Mouse (Mus musculus) embryonic facial prominence, embryonic 14.5 days (tissue): Measurements from ENCODE around the gene Armc5. TPM values are rescaled to one million over a fixed set of nuclear protein-coding genes. Genes with fewer than 3 reads are reported as not detected.
A peak's percentile ranks its signal among the peaks of the same experiment; 100 is the strongest.

Source experiments
- ATAC-seq: fragments of 200-750 bp; cut with Nextera tagmentation; 2 replicates; pipeline ENCODE4 v1.8.0; 2017; ENCODE audit warnings: low read depth, moderate number of reproducible peaks, moderate TSS enrichment
- DNase-seq: peaks from one replicate; pipeline ENCODE4 v3.0.0-alpha.2; 2015; ENCODE audit warnings: low spot score
- H3K27ac ChIP-seq: fragments of 300-500 bp; sonication (generic); replicated peaks from 2 replicates; pipeline ENCODE4 v1.5.1; 2014; ENCODE audit warnings: low read depth, mild to moderate bottlenecking, low read length, moderate library complexity
- H3K27me3 ChIP-seq: fragments of 300-500 bp; sonication (generic); replicated peaks from 2 replicates; pipeline ENCODE4 v1.6.1; 2014; ENCODE audit warnings: low read length; ENCODE audit not compliant: control insufficient read depth, insufficient read depth
- H3K36me3 ChIP-seq: fragments of 300-500 bp; sonication (generic); 2 replicates; pipeline ENCODE4 v1.6.1; 2014; ENCODE audit warnings: low read length, mixed read lengths; ENCODE audit not compliant: control insufficient read depth, insufficient read depth
- H3K4me1 ChIP-seq: fragments of 300-500 bp; sonication (generic); 2 replicates; pipeline ENCODE4 v1.6.1; 2014; ENCODE audit warnings: antibody characterized with exemption, low read length; ENCODE audit not compliant: control insufficient read depth, insufficient read depth
- H3K4me2 ChIP-seq: fragments of 300-500 bp; sonication (generic); 2 replicates; pipeline ENCODE4 v1.6.1; 2014; ENCODE audit warnings: low read depth, mild to moderate bottlenecking, low read length, moderate library complexity, mixed read lengths
- H3K4me3 ChIP-seq: fragments of 300-500 bp; sonication (generic); 2 replicates; pipeline ENCODE4 v1.5.1; 2014; ENCODE audit warnings: low read depth, mild to moderate bottlenecking, low read length
- H3K9ac ChIP-seq: fragments of 300-500 bp; sonication (generic); 2 replicates; pipeline ENCODE4 v1.6.1; 2014; ENCODE audit warnings: low read depth, mild to moderate bottlenecking, low read length, moderate library complexity, mixed read lengths
- H3K9me3 ChIP-seq: fragments of 300-500 bp; sonication (generic); 2 replicates; pipeline ENCODE4 v1.6.1; 2016; ENCODE audit warnings: low read length; ENCODE audit not compliant: control insufficient read depth
- WGBS: fragments of 180-500 bp; shearing (Covaris S2); extraction: QIAGEN DNeasy Blood & Tissue Kit; methylation state at CpG from one replicate; pipeline ENCODE4 v1.1.7; 2014; 5-methylcytosine and 5-hydroxymethylcytosine counted together
- polyA plus RNA-seq: library from polyadenylated mRNA; unstranded; fragments of >200 nt; fragmentation: Nextera tagmentation; extraction: Ambion mirVana; gene quantifications from 2 replicates; pipeline ENCODE4 v1.2.1, GENCODE M21; 2014

Armc5 gene
- polyA plus RNA-seq, 1 experiment from 2014 or later = 12.4 TPM

- H3K4me1 ChIP-seq = peaks cover 24% of the 10 kb centered on the region
- H3K27ac ChIP-seq = no peak overlapping the region
- H3K4me3 ChIP-seq = peak overlapping the region; percentile 52
- no peaks in the 10 kb centered on the region for H3K9me3 ChIP-seq
- ATAC-seq (no peak), DNase-seq (no peak)
- H3K36me3 ChIP-seq = peaks cover 34% of the 10 kb centered on the region
- peak overlapping the region; percentile 58 for H3K4me2 ChIP-seq
- no peaks in the 10 kb centered on the region for H3K27me3 ChIP-seq
- H3K9ac ChIP-seq = peak overlapping the region; percentile 67
- WGBS = 79% methylated on average over 10 of the region's 10 CpGs
Observed at GRCm38 (mm10) chr7:128248081-128249042, 11.2 kb downstream of the Armc5 start.

GRCm38 (mm10) chr7:128249998-128250397 is 12.9 kb downstream of the Armc5 start:
- no peak overlapping the region for H3K27ac ChIP-seq
- 84% methylated on average over 5 of the region's 5 CpGs for WGBS
- DNase-seq (no peak), ATAC-seq (no peak)
- no peak overlapping the region for H3K4me2 ChIP-seq
- H3K36me3 ChIP-seq = peaks cover 31% of the 10 kb centered on the region
- no peaks in the 10 kb centered on the region for H3K27me3 ChIP-seq
- no peaks in the 10 kb centered on the region for H3K9me3 ChIP-seq
- no peak overlapping the region for H3K4me3 ChIP-seq
- H3K4me1 ChIP-seq = peaks cover 24% of the 10 kb centered on the region
- H3K9ac ChIP-seq = no peak overlapping the region

DNA sequence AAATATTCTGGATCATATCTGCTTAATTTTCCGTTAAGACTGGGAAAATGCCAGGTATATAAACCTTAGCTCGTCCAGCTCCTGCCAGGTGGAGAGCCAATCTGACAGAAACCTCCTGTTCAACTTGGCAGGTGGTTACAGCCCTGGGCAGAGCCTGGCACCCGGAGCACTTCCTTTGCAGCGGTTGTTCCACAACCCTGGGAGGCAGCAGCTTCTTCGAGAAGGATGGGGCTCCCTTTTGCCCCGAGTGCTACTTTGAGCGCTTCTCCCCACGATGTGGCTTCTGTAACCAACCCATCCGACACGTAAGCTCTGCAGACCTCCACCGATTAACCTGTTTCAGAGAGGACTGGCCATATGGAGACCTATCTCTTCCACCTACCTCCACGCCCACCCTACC is 14.8 kb downstream of the Armc5 start:
- peaks cover 19% of the 10 kb centered on the region for H3K4me1 ChIP-seq
- DNase-seq = no peak
- no peak overlapping the region for H3K9ac ChIP-seq
- no peak for ATAC-seq
- H3K36me3 ChIP-seq = peaks cover 26% of the 10 kb centered on the region
- H3K27ac ChIP-seq = no peak overlapping the region
- H3K4me2 ChIP-seq = peak overlapping the region; percentile 48
- no peaks in the 10 kb centered on the region for H3K9me3 ChIP-seq
- no peaks in the 10 kb centered on the region for H3K27me3 ChIP-seq
- no peak overlapping the region; the same call in 1 of the 2 replicates for H3K4me3 ChIP-seq
- 45% methylated on average over 12 of the region's 12 CpGs for WGBS

GRCm38 (mm10) chr7:128252609-128253008 is 15.5 kb downstream of the Armc5 start:
- WGBS = 13% methylated on average over 24 of the region's 24 CpGs
- peak; percentile 34; the same call in 1 of the 2 replicates for ATAC-seq
- H3K9ac ChIP-seq = peak overlapping the region; percentile 16; the same call in 1 of the 2 replicates

GRCm38 (mm10) chr7:128254978-128255377 is 17.8 kb downstream of the Armc5 start:
- 48% methylated on average over 2 of the region's 2 CpGs for WGBS
- H3K9me3 ChIP-seq = no peaks in the 10 kb centered on the region
- H3K9ac ChIP-seq = no peak overlapping the region
- H3K4me3 ChIP-seq = no peak overlapping the region
- ATAC-seq = no peak
- H3K36me3 ChIP-seq = peaks cover 23% of the 10 kb centered on the region
- H3K27ac ChIP-seq = no peak overlapping the region
- no peaks in the 10 kb centered on the region for H3K27me3 ChIP-seq
- H3K4me1 ChIP-seq = peaks cover 12% of the 10 kb centered on the region
- H3K4me2 ChIP-seq = no peak overlapping the region
- no peak for DNase-seq

More at GRCm38 (mm10) chr7:128252609-128253008, 15.5 kb downstream of the Armc5 start:
- peak; percentile 59 for DNase-seq
- peaks cover 26% of the 10 kb centered on the region for H3K36me3 ChIP-seq
- H3K27ac ChIP-seq = no peak overlapping the region
- peaks cover 19% of the 10 kb centered on the region for H3K4me1 ChIP-seq
- H3K9me3 ChIP-seq = no peaks in the 10 kb centered on the region
- no peaks in the 10 kb centered on the region for H3K27me3 ChIP-seq
- peak overlapping the region; percentile 48 for H3K4me2 ChIP-seq
- H3K4me3 ChIP-seq = no peak overlapping the region; the same call in 1 of the 2 replicates

- no peaks in the 10 kb centered on the region for H3K27me3 ChIP-seq
- WGBS = 90% methylated on average over 5 of the region's 5 CpGs
- H3K4me1 ChIP-seq = peaks cover 12% of the 10 kb centered on the region
- DNase-seq (no peak), ATAC-seq (no peak)
- H3K9ac ChIP-seq = no peak overlapping the region
- H3K4me2 ChIP-seq = no peak overlapping the region
- H3K4me3 ChIP-seq = no peak overlapping the region
- no peaks in the 10 kb centered on the region for H3K9me3 ChIP-seq
- no peak overlapping the region for H3K27ac ChIP-seq
- H3K36me3 ChIP-seq = peaks cover 16% of the 10 kb centered on the region
Observed at GRCm38 (mm10) chr7:128255757-128256156, 18.6 kb downstream of the Armc5 start.

- Histone ChIP-seq H3K4me1 (peaks cover 9% of the 10 kb centered on the region), H3K27me3 (no peaks in the 10 kb centered on the region), H3K4me2 (no peak overlapping the region), H3K9ac (no peak overlapping the region), H3K9me3 (no peaks in the 10 kb centered on the region), H3K27ac (no peak overlapping the region), H3K36me3 (peaks cover 16% of the 10 kb centered on the region), H3K4me3 (no peak overlapping the region)
- no peak for DNase-seq
- WGBS = 34% methylated on average over 5 of the region's 5 CpGs
- no peak for ATAC-seq
Observed at GRCm38 (mm10) chr7:128256783-128257334, 19.7 kb downstream of the Armc5 start.

GRCm38 (mm10) chr7:128265411-128265810 is 28.3 kb downstream of the Armc5 start, which contains the start of gene Slc5a2:
TSS of gene Slc5a2 (plus strand) at chr7:128265657.
- DNase-seq (no peak), ATAC-seq (no peak)
- Histone ChIP-seq H3K36me3 (no peaks in the 10 kb centered on the region; the same call in 1 of the 2 replicates), H3K4me1 (no peaks in the 10 kb centered on the region), H3K9me3 (no peaks in the 10 kb centered on the region), H3K9ac (no peak within 1 kb of the TSS), H3K27me3 (no peaks in the 10 kb centered on the region), H3K27ac (no peak within 1 kb of the TSS), H3K4me3 (no peak within 1 kb of the TSS), H3K4me2 (no peak within 1 kb of the TSS)
- 80% methylated on average over 6 of the region's 6 CpGs for WGBS
